Mouse (Mus musculus): ENCODE results near the gene Gm5936.
"Not testable (repeated sequence)": the region's sequence is repeated elsewhere in the genome, so short reads cannot be mapped to it uniquely, and the experiment has no call there.

DNA sequence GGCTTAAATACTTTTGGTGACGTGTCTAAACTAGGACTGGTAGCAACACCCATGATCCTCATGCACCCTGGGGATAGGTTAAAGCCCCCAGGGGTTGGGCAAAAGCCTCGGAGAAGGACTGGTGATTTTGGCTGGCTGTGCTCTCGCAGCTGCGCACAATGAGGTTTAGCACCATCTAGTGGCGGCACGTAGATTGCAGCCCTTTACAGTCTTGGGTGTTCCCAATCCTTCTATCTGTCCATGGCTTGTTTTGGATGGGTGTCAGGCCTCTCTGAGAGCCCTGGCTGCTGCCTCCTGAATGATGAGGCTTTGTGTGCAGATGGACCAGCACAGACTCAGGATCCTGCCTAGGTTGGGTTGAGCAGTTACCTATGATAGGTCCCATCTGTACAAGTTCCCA, 43.1 kb downstream of the Gm5936 start:
- TF ChIP-seq CTCF (IDR thresholded peaks at IDR 0.05; ENCODE audit: low read depth, low read length); POLR2A (IDR thresholded peaks at IDR 0.05; ENCODE audit: borderline replicate concordance, low read depth, low read length): not testable (repeated sequence)
